Mouse (Mus musculus) limb, embryonic 13.5 days (tissue): ENCODE measurements at regions not wholly inside any gene's neighbourhood (a gene's known extent, or its start where the extent isn't known, plus 50 kb on each side); places are given as distances from the start of the nearest gene placed in this dataset.

Source experiments
- ATAC-seq: fragments of 200-750 bp; cut with Nextera tagmentation; 2 replicates; pipeline ENCODE4 v1.8.0; 2017; ENCODE audit warnings: low read depth, moderate number of reproducible peaks, moderate TSS enrichment; ENCODE audit not compliant: low FRiP score
- H3K27ac ChIP-seq: fragments of 300-500 bp; sonication (generic); 2 replicates; pipeline ENCODE4 v1.5.1; 2015; ENCODE audit warnings: inconsistent platforms, mild to moderate bottlenecking, moderate library complexity
- H3K27me3 ChIP-seq: fragments of 300-500 bp; sonication (generic); 2 replicates; pipeline ENCODE4 v1.6.1; 2015; ENCODE audit warnings: mild to moderate bottlenecking, inconsistent platforms
- H3K36me3 ChIP-seq: fragments of 300-500 bp; sonication (generic); 2 replicates; pipeline ENCODE4 v1.6.1; 2015; ENCODE audit warnings: inconsistent platforms, mild to moderate bottlenecking, moderate library complexity
- H3K4me1 ChIP-seq: fragments of 300-500 bp; sonication (generic); 2 replicates; pipeline ENCODE4 v1.6.1; 2015; ENCODE audit warnings: inconsistent platforms
- H3K4me2 ChIP-seq: fragments of 300-500 bp; sonication (generic); replicated peaks from 2 replicates; pipeline ENCODE4 v1.6.1; 2015; ENCODE audit warnings: inconsistent platforms, mild to moderate bottlenecking, moderate library complexity
- H3K4me3 ChIP-seq: fragments of 300-500 bp; sonication (generic); 2 replicates; pipeline ENCODE4 v1.5.1; 2015; ENCODE audit warnings: moderate library complexity, mild to moderate bottlenecking, inconsistent platforms
- H3K9ac ChIP-seq: fragments of 300-500 bp; sonication (generic); 2 replicates; pipeline ENCODE4 v1.6.1; 2015; ENCODE audit warnings: mild to moderate bottlenecking, inconsistent platforms
- H3K9me3 ChIP-seq: fragments of 300-500 bp; sonication (generic); 2 replicates; pipeline ENCODE4 v1.6.1; 2016; ENCODE audit warnings: inconsistent platforms
- WGBS: fragments of 180-500 bp; shearing (Covaris S2); methylation state at CpG from one replicate; pipeline ENCODE4 v1.1.7; 2015; 5-methylcytosine and 5-hydroxymethylcytosine counted together

- no peaks in the 10 kb centered on the region for H3K9me3 ChIP-seq
Measured at GRCm38 (mm10) chr19:54557984-54558383, 514.0 kb downstream of the Adra2a start.

GRCm38 (mm10) chr19:54583574-54583973 is 539.6 kb downstream of the Adra2a start:
- H3K9me3 ChIP-seq, result no peaks in the 10 kb centered on the region
- no peaks in the 10 kb centered on the region for H3K4me1 ChIP-seq
- ATAC-seq, result no peak
- no peak overlapping the region for H3K9ac ChIP-seq
- 86% methylated on average over 2 of the region's 2 CpGs for WGBS
- no peaks in the 10 kb centered on the region for H3K27me3 ChIP-seq
- H3K27ac ChIP-seq, result no peak overlapping the region
- H3K36me3 ChIP-seq, result no peaks in the 10 kb centered on the region
- no peak overlapping the region for H3K4me2 ChIP-seq
- H3K4me3 ChIP-seq, result no peak overlapping the region

More at GRCm38 (mm10) chr19:54557984-54558383, 514.0 kb downstream of the Adra2a start:
- Histone ChIP-seq H3K36me3 (no peaks in the 10 kb centered on the region), H3K4me2 (no peak overlapping the region), H3K27ac (no peak overlapping the region), H3K9ac (no peak overlapping the region), H3K4me1 (no peaks in the 10 kb centered on the region), H3K4me3 (no peak overlapping the region), H3K27me3 (no peaks in the 10 kb centered on the region)
- no peak for ATAC-seq
- WGBS, result 90% methylated on average over 3 of the region's 3 CpGs

- WGBS, result 72% methylated on average over 3 of the region's 3 CpGs
Measured at GRCm38 (mm10) chr19:54584687-54585237, 540.8 kb downstream of the Adra2a start.

GRCm38 (mm10) chr19:54585326-54585725 is 541.4 kb downstream of the Adra2a start:
- no peak for ATAC-seq
- Histone ChIP-seq H3K4me3 (no peak overlapping the region), H3K27me3 (no peaks in the 10 kb centered on the region), H3K4me2 (no peak overlapping the region), H3K27ac (no peak overlapping the region), H3K9me3 (no peaks in the 10 kb centered on the region), H3K4me1 (no peaks in the 10 kb centered on the region), H3K9ac (no peak overlapping the region), H3K36me3 (no peaks in the 10 kb centered on the region)
- 71% methylated on average over 1 of the region's 1 CpGs for WGBS

More at GRCm38 (mm10) chr19:54584687-54585237, 540.8 kb downstream of the Adra2a start:
- Histone ChIP-seq H3K36me3 (no peaks in the 10 kb centered on the region), H3K9ac (no peak overlapping the region), H3K4me2 (no peak overlapping the region), H3K27me3 (no peaks in the 10 kb centered on the region), H3K27ac (no peak overlapping the region), H3K9me3 (no peaks in the 10 kb centered on the region), H3K4me1 (no peaks in the 10 kb centered on the region), H3K4me3 (no peak overlapping the region)
- ATAC-seq, result no peak

GRCm38 (mm10) chr19:54603345-54603744 is 523.7 kb downstream of the Gpam start:
- WGBS, result 83% methylated on average over 6 of the region's 6 CpGs

GRCm38 (mm10) chr19:54605346-54605745 is 521.7 kb downstream of the Gpam start:
- Histone ChIP-seq H3K9ac (no peak overlapping the region), H3K4me2 (no peak overlapping the region), H3K4me1 (no peaks in the 10 kb centered on the region), H3K4me3 (no peak overlapping the region), H3K36me3 (no peaks in the 10 kb centered on the region), H3K9me3 (no peaks in the 10 kb centered on the region), H3K27me3 (no peaks in the 10 kb centered on the region), H3K27ac (no peak overlapping the region)
- 59% methylated on average over 1 of the region's 1 CpGs for WGBS
- no peak for ATAC-seq

More at GRCm38 (mm10) chr19:54603345-54603744, 523.7 kb downstream of the Gpam start:
- Histone ChIP-seq H3K27me3 (no peaks in the 10 kb centered on the region), H3K9me3 (no peaks in the 10 kb centered on the region), H3K27ac (no peak overlapping the region), H3K36me3 (no peaks in the 10 kb centered on the region), H3K4me3 (no peak overlapping the region), H3K4me1 (no peaks in the 10 kb centered on the region), H3K4me2 (no peak overlapping the region), H3K9ac (no peak overlapping the region)
- no peak for ATAC-seq

- ATAC-seq, result no peak
- H3K27me3 ChIP-seq, result no peaks in the 10 kb centered on the region
Measured at GRCm38 (mm10) chr19:54616924-54617323, 510.1 kb downstream of the Gpam start.

More at GRCm38 (mm10) chr19:54616924-54617323, 510.1 kb downstream of the Gpam start:
- H3K4me2 ChIP-seq, result no peak overlapping the region
- no peaks in the 10 kb centered on the region for H3K9me3 ChIP-seq
- no peak overlapping the region for H3K27ac ChIP-seq
- H3K4me1 ChIP-seq, result no peaks in the 10 kb centered on the region
- H3K36me3 ChIP-seq, result no peaks in the 10 kb centered on the region
- H3K9ac ChIP-seq, result no peak overlapping the region
- 31% methylated on average over 4 of the region's 4 CpGs for WGBS
- no peak overlapping the region for H3K4me3 ChIP-seq
